Mouse (Mus musculus): ENCODE results near the gene Exoc6.
"Not testable (repeated sequence)": the region's sequence is repeated elsewhere in the genome, so short reads cannot be mapped to it uniquely, and the experiment has no call there.

DNA sequence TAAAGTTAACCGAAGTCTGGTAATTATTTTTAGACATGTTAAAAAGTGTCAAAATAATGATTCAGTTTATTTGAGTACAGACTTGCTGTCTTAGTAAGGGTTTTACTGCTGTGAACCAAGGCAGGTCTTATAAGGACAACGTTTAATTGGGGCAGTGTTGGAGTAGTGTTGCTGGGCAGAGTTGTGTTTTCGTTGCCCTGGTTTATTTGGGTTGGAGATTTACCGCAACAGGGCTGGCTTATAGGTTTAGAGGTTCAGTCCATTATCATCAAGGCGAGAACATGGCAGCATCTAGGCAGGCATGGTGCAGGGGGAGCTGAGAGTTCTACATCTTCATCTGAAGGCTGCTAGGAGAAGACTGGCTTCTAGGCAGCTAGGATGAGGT is 4.0 kb downstream of the Exoc6 start:
- not testable (repeated sequence) for TF ChIP-seq POLR2A (IDR thresholded peaks at IDR 0.05; ENCODE audit: insufficient read depth, low read depth, low read length); EP300 (IDR thresholded peaks at IDR 0.05; ENCODE audit: insufficient read depth, low read depth, low read length); CTCF (IDR thresholded peaks at IDR 0.05)
